Mouse (Mus musculus): ENCODE measurements around the gene Thap12. TPM values are rescaled to one million over a fixed set of nuclear protein-coding genes. Genes with fewer than 3 reads are reported as not detected.

Gene Thap12
- polyA plus RNA-seq, 1 experiment from 2014 or later: 43.5 TPM

GRCm38 (mm10) chr7:98760126-98760525 is 57.2 kb downstream of the Thap12 start:
- H3K9me3 ChIP-seq (replicated peaks; ENCODE audit: control insufficient read depth, low read length, poor library complexity, severe bottlenecking): no peaks in the 10 kb centered on the region
- 82% methylated on average over 5 of the region's 5 CpGs for WGBS
- no peaks in the 10 kb centered on the region for H3K4me1 ChIP-seq (ENCODE audit: control insufficient read depth, insufficient read depth, low read length)
- H3K27me3 ChIP-seq (ENCODE audit: control insufficient read depth, insufficient read depth, low read depth, low read length): no peaks in the 10 kb centered on the region; the same call in 1 of the 2 replicates
- no peak overlapping the region for H3K27ac ChIP-seq (ENCODE audit: low read length)
- H3K9ac ChIP-seq (ENCODE audit: low read depth, low read length): no peak overlapping the region
- no peak for ATAC-seq
- no peak overlapping the region for H3K4me2 ChIP-seq (ENCODE audit: low read length)
- H3K4me3 ChIP-seq (ENCODE audit: low read depth, low read length): no peak overlapping the region
- no peaks in the 10 kb centered on the region for H3K36me3 ChIP-seq (ENCODE audit: control insufficient read depth, insufficient read depth, low read length)

GRCm38 (mm10) chr7:98763911-98764310 is 61.0 kb downstream of the Thap12 start:
- 81% methylated on average over 10 of the region's 10 CpGs for WGBS
- no peaks in the 10 kb centered on the region for H3K36me3 ChIP-seq (ENCODE audit: control insufficient read depth, insufficient read depth, low read length)
- H3K27ac ChIP-seq (ENCODE audit: low read length): no peak overlapping the region
- ATAC-seq: no peak
- H3K4me3 ChIP-seq (ENCODE audit: low read depth, low read length): no peak overlapping the region
- no peak overlapping the region for H3K9ac ChIP-seq (ENCODE audit: low read depth, low read length)
- H3K4me2 ChIP-seq (ENCODE audit: low read length): no peak overlapping the region
- H3K4me1 ChIP-seq (ENCODE audit: control insufficient read depth, insufficient read depth, low read length): no peaks in the 10 kb centered on the region
- no peaks in the 10 kb centered on the region for H3K27me3 ChIP-seq (ENCODE audit: control insufficient read depth, insufficient read depth, low read depth, low read length)
- H3K9me3 ChIP-seq (replicated peaks; ENCODE audit: control insufficient read depth, low read length, poor library complexity, severe bottlenecking): no peaks in the 10 kb centered on the region

- 80% methylated on average over 6 of the region's 6 CpGs for WGBS
- Histone ChIP-seq H3K27ac (ENCODE audit: low read length) (no peak overlapping the region), H3K4me2 (ENCODE audit: low read length) (no peak overlapping the region), H3K4me1 (ENCODE audit: control insufficient read depth, insufficient read depth, low read length) (peaks cover 4% of the 10 kb centered on the region; the same call in 1 of the 2 replicates), H3K9me3 (replicated peaks; ENCODE audit: control insufficient read depth, low read length, poor library complexity, severe bottlenecking) (no peaks in the 10 kb centered on the region), H3K9ac (ENCODE audit: low read depth, low read length) (no peak overlapping the region), H3K27me3 (ENCODE audit: control insufficient read depth, insufficient read depth, low read depth, low read length) (no peaks in the 10 kb centered on the region), H3K36me3 (ENCODE audit: control insufficient read depth, insufficient read depth, low read length) (no peaks in the 10 kb centered on the region), H3K4me3 (ENCODE audit: low read depth, low read length) (no peak overlapping the region)
- no peak for ATAC-seq
Observed at GRCm38 (mm10) chr7:98767261-98767660, 64.4 kb downstream of the Thap12 start.

Other genes starting within 250 kb of the Thap12 start
- gene Lrrc32, start 213.8 kb upstream of the Thap12 start, polyA plus RNA-seq (2015; fragmentation: Nextera tagmentation; extraction: Ambion mirVana): 4.6 and 4.8 TPM in 2 replicates
- 38.8 and 40.0 TPM in 2 replicates for gene Emsy, start 46.3 kb upstream of the Thap12 start, polyA plus RNA-seq (2015; fragmentation: Nextera tagmentation; extraction: Ambion mirVana)
- 1.0 and 1.2 TPM in 2 replicates for gene Wnt11, start 132.0 kb downstream of the Thap12 start, polyA plus RNA-seq (2015; fragmentation: Nextera tagmentation; extraction: Ambion mirVana)